Mouse (Mus musculus): ENCODE results near the gene H2-Ob. TPM values are rescaled to one million over a fixed set of nuclear protein-coding genes. Genes with fewer than 3 reads are reported as not detected.
A peak's percentile ranks its signal among the peaks of the same experiment; 100 is the strongest.

The H2-Ob gene
- polyA plus RNA-seq, 1 experiment from 2014 or later, result 0.16 TPM

DNA sequence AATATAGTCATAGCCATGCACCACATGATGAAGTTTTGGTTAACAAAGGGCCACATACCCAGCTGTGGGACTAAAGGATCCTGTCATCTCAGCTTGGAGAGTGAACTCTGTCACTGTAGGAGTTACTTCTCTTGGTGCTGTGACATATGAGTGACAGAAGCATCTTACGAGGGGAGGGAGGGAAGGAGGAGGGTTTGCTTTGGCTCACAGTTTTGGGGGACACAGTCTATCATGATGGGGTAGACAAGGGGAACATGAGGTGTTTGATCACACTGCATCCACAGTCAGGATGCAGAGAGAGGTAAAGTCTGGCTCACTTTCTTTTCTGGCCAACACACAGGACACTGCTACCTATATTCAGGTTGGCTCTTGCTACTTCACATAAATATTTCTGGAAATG is 43.1 kb downstream of the H2-Ob start:
- no peak overlapping the region for H3K27ac ChIP-seq (replicated peaks)
- no peak for DNase-seq (ENCODE audit: low spot score)
- ATAC-seq (ENCODE audit: low FRiP score, low TSS enrichment), result no peak
- TF ChIP-seq EP300 (optimal IDR thresholded peaks at IDR 0.05) (no peak), CTCF (IDR thresholded peaks at IDR 0.05; ENCODE audit: low read depth) (no peak)
- no peak overlapping the region for H3K4me3 ChIP-seq (ENCODE audit: low read depth, low read length)
- WGBS, result 53% methylated on average over 1 of the region's 1 CpGs
- H3K36me3 ChIP-seq (ENCODE audit: control insufficient read depth, insufficient read depth, low read length), result no peaks in the 10 kb centered on the region
- no peak overlapping the region for H3K9ac ChIP-seq (ENCODE audit: low read length)
- no peaks in the 10 kb centered on the region for H3K9me3 ChIP-seq (ENCODE audit: control insufficient read depth, low read length)
- no peaks in the 10 kb centered on the region for H3K4me1 ChIP-seq (replicated peaks; ENCODE audit: control insufficient read depth, insufficient read depth)
- no peaks in the 10 kb centered on the region for H3K27me3 ChIP-seq (ENCODE audit: control insufficient read depth, insufficient read depth, low read length)
- H3K4me2 ChIP-seq (replicated peaks; ENCODE audit: low read depth), result no peak overlapping the region

- DNase-seq (ENCODE audit: low spot score) (no peak), ATAC-seq (ENCODE audit: low FRiP score, low TSS enrichment) (no peak)
- Histone ChIP-seq H3K4me2 (replicated peaks; ENCODE audit: low read depth) (no peak overlapping the region), H3K9ac (ENCODE audit: low read length) (no peak overlapping the region), H3K4me3 (ENCODE audit: low read depth, low read length) (no peak overlapping the region), H3K4me1 (replicated peaks; ENCODE audit: control insufficient read depth, insufficient read depth) (no peaks in the 10 kb centered on the region), H3K36me3 (ENCODE audit: control insufficient read depth, insufficient read depth, low read length) (no peaks in the 10 kb centered on the region), H3K9me3 (ENCODE audit: control insufficient read depth, low read length) (no peaks in the 10 kb centered on the region), H3K27ac (replicated peaks) (no peak overlapping the region), H3K27me3 (ENCODE audit: control insufficient read depth, insufficient read depth, low read length) (no peaks in the 10 kb centered on the region)
- 60% methylated on average over 4 of the region's 4 CpGs for WGBS
- no peak for TF ChIP-seq EP300 (optimal IDR thresholded peaks at IDR 0.05)
Observed at GRCm38 (mm10) chr17:34285371-34285770, 46.7 kb downstream of the H2-Ob start.

- Histone ChIP-seq H3K36me3 (ENCODE audit: control insufficient read depth, insufficient read depth, low read length) (no peaks in the 10 kb centered on the region), H3K9me3 (ENCODE audit: control insufficient read depth, low read length) (no peaks in the 10 kb centered on the region), H3K4me1 (replicated peaks; ENCODE audit: control insufficient read depth, insufficient read depth) (no peaks in the 10 kb centered on the region), H3K27ac (replicated peaks) (no peak overlapping the region), H3K9ac (ENCODE audit: low read length) (no peak overlapping the region), H3K4me2 (replicated peaks; ENCODE audit: low read depth) (no peak overlapping the region), H3K27me3 (ENCODE audit: control insufficient read depth, insufficient read depth, low read length) (no peaks in the 10 kb centered on the region), H3K4me3 (ENCODE audit: low read depth, low read length) (no peak overlapping the region)
- no peak for TF ChIP-seq EP300 (optimal IDR thresholded peaks at IDR 0.05)
- TF ChIP-seq CTCF (IDR thresholded peaks at IDR 0.05; ENCODE audit: low read depth), result peak; percentile 71
- peak; percentile 60 for DNase-seq (ENCODE audit: low spot score)
- no peak for ATAC-seq (ENCODE audit: low FRiP score, low TSS enrichment)
- WGBS, result 35% methylated on average over 4 of the region's 4 CpGs
Observed at GRCm38 (mm10) chr17:34285848-34286247, 47.1 kb downstream of the H2-Ob start.

DNA sequence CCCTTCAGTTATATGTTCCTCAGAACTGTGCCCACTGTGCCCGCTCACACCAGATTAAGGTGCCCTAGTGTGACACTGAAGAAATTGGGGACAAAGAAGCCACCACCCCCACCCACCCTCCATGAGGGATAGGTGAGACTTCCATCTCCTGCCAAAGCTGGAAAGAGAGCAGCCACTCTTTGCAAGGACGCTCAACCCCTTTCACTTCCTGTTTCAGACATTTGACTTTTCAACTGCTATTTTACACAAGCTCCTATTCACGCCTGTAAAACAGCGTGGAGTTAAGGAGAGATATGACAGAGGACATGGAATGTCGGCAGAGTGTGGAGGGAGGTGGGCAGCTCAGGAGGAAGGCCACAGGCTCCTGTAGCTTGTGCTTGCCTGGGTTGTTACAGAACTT is 47.8 kb downstream of the H2-Ob start:
- H3K27ac ChIP-seq (replicated peaks), result no peak overlapping the region
- ATAC-seq (ENCODE audit: low FRiP score, low TSS enrichment), result no peak
- H3K27me3 ChIP-seq (ENCODE audit: control insufficient read depth, insufficient read depth, low read length), result no peaks in the 10 kb centered on the region
- H3K4me1 ChIP-seq (replicated peaks; ENCODE audit: control insufficient read depth, insufficient read depth), result no peaks in the 10 kb centered on the region
- H3K4me2 ChIP-seq (replicated peaks; ENCODE audit: low read depth), result no peak overlapping the region
- no peaks in the 10 kb centered on the region for H3K36me3 ChIP-seq (ENCODE audit: control insufficient read depth, insufficient read depth, low read length)
- no peaks in the 10 kb centered on the region for H3K9me3 ChIP-seq (ENCODE audit: control insufficient read depth, low read length)
- no peak for DNase-seq (ENCODE audit: low spot score)
- no peak overlapping the region for H3K9ac ChIP-seq (ENCODE audit: low read length)
- TF ChIP-seq CTCF (IDR thresholded peaks at IDR 0.05; ENCODE audit: low read depth) (no peak), EP300 (optimal IDR thresholded peaks at IDR 0.05) (no peak)
- WGBS, result 67% methylated on average over 5 of the region's 5 CpGs
- H3K4me3 ChIP-seq (ENCODE audit: low read depth, low read length), result no peak overlapping the region

- Histone ChIP-seq H3K4me1 (replicated peaks; ENCODE audit: control insufficient read depth, insufficient read depth) (no peaks in the 10 kb centered on the region), H3K4me2 (replicated peaks; ENCODE audit: low read depth) (no peak overlapping the region), H3K9me3 (ENCODE audit: control insufficient read depth, low read length) (no peaks in the 10 kb centered on the region), H3K9ac (ENCODE audit: low read length) (no peak overlapping the region), H3K27me3 (ENCODE audit: control insufficient read depth, insufficient read depth, low read length) (no peaks in the 10 kb centered on the region), H3K4me3 (ENCODE audit: low read depth, low read length) (no peak overlapping the region), H3K36me3 (ENCODE audit: control insufficient read depth, insufficient read depth, low read length) (no peaks in the 10 kb centered on the region), H3K27ac (replicated peaks) (no peak overlapping the region)
- ATAC-seq (ENCODE audit: low FRiP score, low TSS enrichment) (no peak), DNase-seq (ENCODE audit: low spot score) (no peak)
- TF ChIP-seq EP300 (optimal IDR thresholded peaks at IDR 0.05) (no peak), CTCF (IDR thresholded peaks at IDR 0.05; ENCODE audit: low read depth) (no peak)
- 55% methylated on average over 6 of the region's 6 CpGs for WGBS
Observed at GRCm38 (mm10) chr17:34286999-34287398, 48.3 kb downstream of the H2-Ob start.

DNA sequence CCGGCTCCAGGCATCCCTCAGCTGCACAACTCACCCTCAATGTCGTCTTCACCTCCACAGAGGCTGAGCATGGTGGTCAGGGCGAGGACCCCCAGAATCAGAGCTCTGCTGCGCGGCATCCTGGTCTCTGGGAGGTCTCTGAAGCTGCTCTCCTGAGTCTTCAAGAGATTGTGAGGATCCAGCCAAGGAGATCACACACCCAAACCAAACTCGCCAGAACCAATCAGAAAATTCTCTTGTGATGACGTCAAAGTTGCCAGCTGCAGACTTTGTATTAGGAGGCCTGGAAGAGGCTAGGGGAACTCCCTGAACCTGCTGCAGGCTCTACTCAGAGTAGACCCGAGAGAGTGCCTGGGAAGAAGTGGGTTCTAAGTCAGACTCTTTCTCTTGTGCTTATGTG is 48.9 kb downstream of the H2-Ob start, which contains the start of gene H2-Aa:
TSS of gene H2-Aa (minus strand) at position 176 of the 400 bp plus-strand sequence.
- Histone ChIP-seq H3K9me3 (ENCODE audit: control insufficient read depth, low read length) (no peaks in the 10 kb centered on the region), H3K4me1 (replicated peaks; ENCODE audit: control insufficient read depth, insufficient read depth) (no peaks in the 10 kb centered on the region), H3K9ac (ENCODE audit: low read length) (no peak within 1 kb of the TSS), H3K27ac (replicated peaks) (no peak within 1 kb of the TSS), H3K36me3 (ENCODE audit: control insufficient read depth, insufficient read depth, low read length) (no peaks in the 10 kb centered on the region), H3K27me3 (ENCODE audit: control insufficient read depth, insufficient read depth, low read length) (no peaks in the 10 kb centered on the region), H3K4me2 (replicated peaks; ENCODE audit: low read depth) (no peak within 1 kb of the TSS), H3K4me3 (ENCODE audit: low read depth, low read length) (no peak within 1 kb of the TSS)
- no peak for TF ChIP-seq CTCF (IDR thresholded peaks at IDR 0.05; ENCODE audit: low read depth)
- no peak for TF ChIP-seq EP300 (optimal IDR thresholded peaks at IDR 0.05)
- whole genome bisulfite sequencing, result 14% methylated on average over 8 of the region's 8 CpGs
- DNase-seq (ENCODE audit: low spot score) (peak; percentile 71), ATAC-seq (ENCODE audit: low FRiP score, low TSS enrichment) (peak; percentile 82)

Measured in stomach, postnatal 0 days (tissue).